Mouse (Mus musculus): Measurements from ENCODE around the gene Haspin. TPM values are rescaled to one million over a fixed set of nuclear protein-coding genes. Genes with fewer than 3 reads are reported as not detected.
"Not testable (repeated sequence)": the region's sequence is repeated elsewhere in the genome, so short reads cannot be mapped to it uniquely, and the experiment has no call there.

Gene Haspin
- polyA plus RNA-seq, 1 experiment from 2014 or later, result 13.1 TPM

DNA sequence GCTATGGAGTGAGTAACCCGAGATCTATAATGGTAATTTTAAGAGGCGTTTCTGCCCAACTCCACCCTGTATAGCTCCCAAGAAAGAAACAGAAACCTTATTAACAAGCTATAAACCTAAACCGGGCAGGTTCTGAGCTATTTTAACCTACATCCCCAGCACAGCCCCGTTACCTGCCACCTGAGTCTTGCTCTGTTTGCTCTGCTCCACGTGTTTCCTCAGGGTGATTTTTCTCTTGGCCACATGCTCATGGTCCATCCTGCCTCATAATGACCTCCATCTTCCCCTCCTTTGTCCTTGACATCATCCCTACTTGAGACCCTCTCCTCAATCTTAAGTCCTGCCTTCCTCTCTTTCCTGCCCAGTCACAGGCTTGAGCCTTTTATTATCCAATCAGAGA, 3.9 kb downstream of the Haspin start:
- Histone ChIP-seq H3K27me3 (no peaks in the 10 kb centered on the region), H3K4me3 (0 out of 2 replicates have a peak overlapping the region, but pooled peaks have one; percentile 4), H3K36me3 (ENCODE audit: poor library complexity, severe bottlenecking) (peaks cover 43% of the 10 kb centered on the region), H3K27ac (no peak overlapping the region), H3K4me1 (peaks cover 38% of the 10 kb centered on the region), H3K9ac (no peak overlapping the region), H3K9me3 (replicated peaks) (no peaks in the 10 kb centered on the region), H3K4me2 (peak overlapping the region; percentile 36)
- ATAC-seq, result no peak
- WGBS, result 93% methylated on average over 5 of the region's 5 CpGs

DNA sequence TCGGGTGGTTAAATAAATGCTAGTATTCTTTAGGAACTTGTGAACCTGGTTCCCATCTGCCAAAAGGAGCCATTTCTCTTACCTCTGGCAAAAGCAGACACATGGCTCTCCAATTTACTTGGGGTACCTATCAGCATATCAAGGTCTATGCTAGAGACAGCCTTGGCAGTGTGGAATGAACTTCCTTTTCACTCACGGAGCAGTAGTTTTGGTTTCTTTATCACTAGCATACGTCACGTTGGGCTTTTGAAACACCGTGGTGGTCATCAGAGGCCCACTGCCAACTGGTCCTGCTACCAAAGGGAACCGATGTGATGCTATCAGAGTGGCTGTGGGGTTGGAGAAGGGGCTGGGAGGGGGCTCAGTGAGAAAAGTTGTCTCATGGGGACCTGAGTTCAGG, 5.1 kb downstream of the Haspin start:
- no peaks in the 10 kb centered on the region for H3K9me3 ChIP-seq (replicated peaks)
- peaks cover 35% of the 10 kb centered on the region for H3K4me1 ChIP-seq
- 96% methylated on average over 6 of the region's 6 CpGs for WGBS
- no peak for ATAC-seq
- H3K4me3 ChIP-seq, result no peak overlapping the region
- no peak overlapping the region for H3K9ac ChIP-seq
- H3K27ac ChIP-seq, result no peak overlapping the region
- H3K4me2 ChIP-seq, result no peak overlapping the region
- H3K27me3 ChIP-seq, result no peaks in the 10 kb centered on the region
- peaks cover 43% of the 10 kb centered on the region for H3K36me3 ChIP-seq (ENCODE audit: poor library complexity, severe bottlenecking)

DNA sequence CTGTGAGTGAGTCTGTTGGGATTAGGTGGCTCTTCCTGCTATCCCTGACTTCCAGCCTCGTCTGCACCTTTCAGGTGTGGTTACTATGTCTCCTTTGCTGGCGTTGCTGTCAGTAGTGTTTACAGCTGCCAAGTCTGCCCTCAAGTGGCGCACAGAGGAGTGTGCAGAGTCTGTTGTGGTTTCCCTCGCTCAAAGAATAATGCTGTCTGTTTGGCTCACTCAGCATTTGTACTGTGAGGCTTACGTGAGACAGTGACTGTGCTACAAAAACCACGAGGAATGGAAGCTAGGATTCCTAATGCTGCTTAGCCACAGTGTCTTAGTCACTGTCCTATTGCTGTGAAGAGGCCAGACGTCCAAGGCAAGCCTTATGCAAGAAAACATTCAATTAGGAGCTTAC, 7.1 kb downstream of the Haspin start:
- H3K4me2 ChIP-seq, result no peak overlapping the region
- H3K4me3 ChIP-seq, result no peak overlapping the region
- 86% methylated on average over 7 of the region's 7 CpGs for WGBS
- no peak overlapping the region for H3K27ac ChIP-seq
- H3K4me1 ChIP-seq, result peaks cover 18% of the 10 kb centered on the region
- no peak overlapping the region for H3K9ac ChIP-seq
- ATAC-seq, result no peak
- no peaks in the 10 kb centered on the region for H3K9me3 ChIP-seq (replicated peaks)
- H3K36me3 ChIP-seq (ENCODE audit: poor library complexity, severe bottlenecking), result peaks cover 48% of the 10 kb centered on the region
- no peaks in the 10 kb centered on the region for H3K27me3 ChIP-seq

DNA sequence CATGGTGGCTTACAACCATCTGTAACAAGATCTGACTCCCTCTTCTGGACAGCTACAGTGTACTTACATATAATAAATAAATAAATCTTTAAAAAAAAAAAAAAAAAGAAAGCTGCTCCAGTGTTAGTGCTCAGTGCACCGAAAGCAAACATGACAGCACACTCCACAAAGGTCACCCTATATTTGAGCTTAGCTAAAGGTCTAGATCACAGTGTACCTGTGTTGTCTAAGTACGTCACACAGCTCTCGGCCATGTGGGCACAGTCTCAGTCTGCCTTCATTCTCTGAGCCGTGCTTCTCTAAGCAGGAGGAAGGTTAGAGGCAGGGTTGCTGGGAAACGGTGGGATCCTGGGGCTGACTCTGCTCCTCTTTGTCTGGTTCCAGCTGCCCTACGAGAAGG, 11.6 kb downstream of the Haspin start:
- no peak overlapping the region for H3K27ac ChIP-seq
- no peak for ATAC-seq
- peaks cover 25% of the 10 kb centered on the region for H3K36me3 ChIP-seq (ENCODE audit: poor library complexity, severe bottlenecking)
- H3K4me1 ChIP-seq, result no peaks in the 10 kb centered on the region
- H3K4me2 ChIP-seq, result no peak overlapping the region
- H3K4me3 ChIP-seq, result no peak overlapping the region
- H3K9me3 ChIP-seq (replicated peaks), result no peaks in the 10 kb centered on the region
- no peak overlapping the region for H3K9ac ChIP-seq
- H3K27me3 ChIP-seq, result no peaks in the 10 kb centered on the region
- 90% methylated on average over 6 of the region's 6 CpGs for WGBS

DNA sequence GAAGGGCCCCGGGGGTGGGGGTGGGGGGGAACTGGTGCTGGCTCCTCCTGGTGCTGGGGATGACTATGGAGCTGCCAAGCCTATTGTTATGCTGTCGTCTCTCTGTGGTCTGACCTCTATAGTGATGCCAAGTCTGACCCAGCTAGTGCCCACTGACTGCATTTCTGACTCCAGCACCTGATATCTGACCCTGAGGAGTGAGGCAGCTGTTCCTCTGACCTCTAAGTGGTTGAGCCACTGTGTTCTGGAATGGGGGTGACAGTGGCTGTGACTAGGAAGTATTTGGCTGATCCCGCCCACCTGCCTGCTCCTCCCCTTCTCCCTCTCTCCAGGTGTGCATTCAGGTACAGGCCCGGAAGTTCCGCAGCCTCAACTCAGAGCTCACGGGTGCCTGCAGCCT, 26.7 kb downstream of the Haspin start:
- ATAC-seq, result no peak
- 0 out of 2 replicates have a peak, but pooled peaks cover 2% of the 10 kb centered on the region for H3K27me3 ChIP-seq
- H3K4me2 ChIP-seq, result no peak overlapping the region
- H3K4me1 ChIP-seq, result no peaks in the 10 kb centered on the region
- WGBS, result 66% methylated on average over 6 of the region's 6 CpGs
- no peaks in the 10 kb centered on the region for H3K9me3 ChIP-seq (replicated peaks)
- no peak overlapping the region for H3K4me3 ChIP-seq
- no peak overlapping the region for H3K27ac ChIP-seq
- no peak overlapping the region for H3K9ac ChIP-seq
- H3K36me3 ChIP-seq (ENCODE audit: poor library complexity, severe bottlenecking), result no peaks in the 10 kb centered on the region

DNA sequence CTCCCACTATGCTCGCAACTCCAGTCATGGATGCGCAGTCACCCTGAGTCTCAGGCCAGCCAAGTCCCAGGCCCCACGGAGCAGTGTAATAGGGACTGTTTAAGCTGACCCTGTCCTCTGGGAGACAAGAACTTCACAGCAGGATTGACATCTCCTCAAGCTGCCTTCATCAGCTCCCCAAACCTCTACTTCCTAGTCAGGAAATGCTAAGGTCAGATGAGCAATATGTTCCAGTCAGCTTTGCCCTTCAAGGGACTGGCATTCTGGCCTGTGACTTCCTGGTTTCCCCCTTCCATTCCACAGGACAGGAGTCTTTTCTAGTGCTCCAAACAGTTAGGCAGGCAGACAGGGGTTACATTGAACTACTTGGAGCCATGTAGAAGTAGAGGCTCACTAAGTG, 28.2 kb downstream of the Haspin start:
- no peak for ATAC-seq
- Histone ChIP-seq H3K27ac (no peak overlapping the region), H3K4me2 (no peak overlapping the region), H3K4me1 (no peaks in the 10 kb centered on the region), H3K9me3 (replicated peaks) (no peaks in the 10 kb centered on the region), H3K27me3 (0 out of 2 replicates have a peak, but pooled peaks cover 2% of the 10 kb centered on the region), H3K36me3 (ENCODE audit: poor library complexity, severe bottlenecking) (no peaks in the 10 kb centered on the region), H3K9ac (no peak overlapping the region), H3K4me3 (no peak overlapping the region)
- 83% methylated on average over 3 of the region's 3 CpGs for WGBS

DNA sequence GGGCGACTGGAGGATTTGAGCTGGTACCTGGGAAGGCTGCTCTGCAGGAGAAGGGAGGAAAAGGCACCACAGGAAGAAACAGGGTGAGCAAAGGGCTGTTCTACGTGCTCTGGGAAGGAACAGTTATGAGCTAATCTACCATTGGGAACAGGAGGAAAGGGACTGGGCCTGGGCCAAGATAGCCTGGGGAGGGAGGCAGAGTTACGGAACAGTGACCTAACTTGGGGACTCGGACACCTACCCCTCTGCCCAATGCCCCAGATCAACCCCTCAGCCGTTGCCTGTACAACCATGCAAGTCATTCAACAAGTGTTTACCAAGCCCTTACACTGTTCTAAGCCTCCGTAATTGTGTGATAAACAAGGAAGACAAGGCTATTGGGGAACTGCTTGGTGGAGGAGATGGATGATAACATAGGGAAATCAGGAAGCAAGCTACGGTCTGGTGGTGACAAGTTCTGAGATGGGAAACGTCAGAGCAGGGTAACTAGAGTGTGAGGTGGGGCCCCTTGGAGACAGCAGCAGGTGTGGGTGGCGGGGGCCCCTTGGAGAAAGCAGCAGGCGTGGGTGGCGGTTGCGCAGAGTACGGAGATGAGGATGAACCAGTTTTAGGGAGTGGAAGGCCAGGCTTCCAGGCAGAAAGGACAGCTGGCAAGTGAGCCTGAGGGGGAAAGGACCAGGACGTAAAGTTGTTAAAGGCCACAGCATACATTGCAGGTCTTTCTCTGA, 29.0 kb downstream of the Haspin start:
- Histone ChIP-seq H3K4me2 (no peak overlapping the region), H3K27me3 (0 out of 2 replicates have a peak, but pooled peaks cover 2% of the 10 kb centered on the region), H3K4me1 (no peaks in the 10 kb centered on the region), H3K9me3 (replicated peaks) (no peaks in the 10 kb centered on the region), H3K4me3 (no peak overlapping the region), H3K27ac (no peak overlapping the region), H3K9ac (no peak overlapping the region), H3K36me3 (ENCODE audit: poor library complexity, severe bottlenecking) (no peaks in the 10 kb centered on the region)
- 82% methylated on average over 14 of the region's 14 CpGs for WGBS
- no peak for ATAC-seq

DNA sequence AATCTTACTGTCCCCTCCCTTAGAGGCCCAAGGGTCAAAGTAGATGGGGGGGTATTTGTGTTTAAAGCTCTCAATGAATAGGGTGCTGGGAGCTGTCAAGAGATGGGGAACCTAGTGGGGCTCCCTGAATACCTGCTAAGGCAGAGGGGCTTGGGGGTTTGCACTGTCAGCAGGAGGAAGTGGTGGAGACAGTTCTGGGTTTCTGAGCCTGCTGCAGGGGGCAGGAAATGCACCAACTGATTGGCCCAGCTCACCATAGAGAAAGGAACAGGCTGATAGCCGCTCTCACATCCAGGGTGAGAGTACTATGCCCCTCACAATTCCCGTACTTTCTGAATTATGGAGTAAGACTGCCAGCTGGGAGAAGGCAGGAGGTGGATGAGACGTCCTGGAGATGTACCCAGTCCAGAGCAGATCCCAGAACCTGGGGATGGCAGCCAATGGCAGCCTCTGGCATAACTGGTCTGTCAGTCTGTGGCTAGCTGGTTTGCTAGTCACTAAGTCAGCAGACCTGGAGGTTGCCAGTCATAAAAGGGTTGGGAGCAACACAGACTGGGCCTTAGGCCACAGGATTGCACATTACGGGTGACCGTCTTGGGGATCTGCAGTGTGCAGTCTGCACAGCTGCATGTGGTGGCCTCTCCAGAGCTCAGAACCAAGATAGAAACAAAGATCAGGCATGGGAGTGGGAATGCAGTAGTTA, 29.7 kb downstream of the Haspin start:
- no peak overlapping the region for H3K4me3 ChIP-seq
- no peak overlapping the region for H3K9ac ChIP-seq
- 76% methylated on average over 5 of the region's 5 CpGs for WGBS
- ATAC-seq, result no peak
- H3K36me3 ChIP-seq (ENCODE audit: poor library complexity, severe bottlenecking), result no peaks in the 10 kb centered on the region
- no peak overlapping the region for H3K4me2 ChIP-seq
- no peaks in the 10 kb centered on the region for H3K4me1 ChIP-seq
- H3K27ac ChIP-seq, result no peak overlapping the region
- no peaks in the 10 kb centered on the region for H3K9me3 ChIP-seq (replicated peaks)
- H3K27me3 ChIP-seq, result 0 out of 2 replicates have a peak, but pooled peaks cover 2% of the 10 kb centered on the region

DNA sequence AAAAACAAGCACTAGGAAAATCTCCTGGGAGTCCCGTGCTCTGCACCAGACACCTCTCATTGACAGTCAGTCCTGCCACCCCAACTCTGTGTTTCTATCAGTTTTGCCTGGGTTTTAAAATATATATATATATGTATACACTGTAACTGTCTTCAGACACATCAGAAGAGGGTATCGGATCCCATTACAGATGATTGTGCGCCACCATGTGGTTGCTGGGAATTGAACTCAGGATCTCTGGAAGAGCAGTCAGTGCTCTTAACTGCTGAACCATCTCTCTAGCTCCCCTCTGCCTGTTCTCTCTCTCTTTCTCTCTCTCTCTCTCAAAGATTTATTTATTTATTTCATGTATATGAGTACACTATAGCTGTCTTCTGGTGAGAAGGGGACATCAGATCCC, 30.7 kb downstream of the Haspin start:
- not testable (repeated sequence) for H3K27me3 ChIP-seq; H3K36me3 ChIP-seq (ENCODE audit: poor library complexity, severe bottlenecking); ATAC-seq; H3K9ac ChIP-seq; H3K27ac ChIP-seq; H3K4me1 ChIP-seq; H3K9me3 ChIP-seq (replicated peaks); H3K4me3 ChIP-seq; H3K4me2 ChIP-seq
- WGBS, result 41% methylated on average over 3 of the region's 3 CpGs

DNA sequence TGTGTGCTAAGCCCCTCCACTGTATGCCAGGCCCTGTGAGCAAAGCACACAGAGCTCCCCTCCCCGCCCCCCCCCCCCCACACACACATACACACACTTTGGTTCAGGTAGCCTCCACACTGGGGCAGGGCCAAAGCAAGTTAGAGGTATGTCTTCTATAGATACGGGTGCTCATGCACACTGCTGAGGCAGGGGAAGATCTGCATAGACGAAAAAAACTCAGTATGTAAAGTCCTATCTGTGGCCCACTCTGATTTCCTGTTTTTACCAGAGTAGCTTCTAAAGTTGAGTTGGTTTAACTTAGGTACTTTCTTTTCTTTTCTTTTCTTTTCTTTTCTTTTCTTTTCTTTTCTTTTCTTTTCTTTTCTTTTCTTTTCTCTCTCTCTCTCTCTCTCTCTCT, 32.8 kb downstream of the Haspin start:
- WGBS, result 63% methylated on average over 3 of the region's 3 CpGs
- H3K9me3 ChIP-seq (replicated peaks), result no peaks in the 10 kb centered on the region
- no peak overlapping the region for H3K27ac ChIP-seq
- no peak overlapping the region for H3K4me2 ChIP-seq
- H3K4me1 ChIP-seq, result peaks cover under 1% of the 10 kb centered on the region; the same call in 1 of the 2 replicates
- no peaks in the 10 kb centered on the region for H3K36me3 ChIP-seq (ENCODE audit: poor library complexity, severe bottlenecking)
- no peak overlapping the region for H3K4me3 ChIP-seq
- H3K27me3 ChIP-seq, result 0 out of 2 replicates have a peak, but pooled peaks cover 2% of the 10 kb centered on the region
- no peak for ATAC-seq
- no peak overlapping the region for H3K9ac ChIP-seq

DNA sequence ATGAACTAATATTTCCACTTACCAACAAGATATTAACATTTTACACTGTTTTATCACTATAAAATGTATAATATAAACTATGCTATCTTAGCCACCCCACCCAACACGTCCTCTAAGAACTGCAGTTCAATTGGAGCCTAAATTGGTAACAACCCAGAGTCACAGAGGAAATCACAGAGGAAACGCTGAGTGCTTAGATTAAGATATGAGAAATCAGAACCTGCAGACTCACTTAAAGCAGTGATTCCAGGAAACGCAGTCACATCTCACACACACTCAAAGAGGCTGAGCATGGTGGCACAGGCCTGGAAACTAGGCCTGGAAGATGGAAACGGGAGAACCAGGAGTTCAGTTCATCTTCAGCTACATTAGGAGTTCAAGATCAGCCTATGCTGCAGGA, 36.8 kb downstream of the Haspin start:
- Histone ChIP-seq H3K9me3 (replicated peaks) (no peaks in the 10 kb centered on the region), H3K9ac (no peak overlapping the region), H3K4me2 (no peak overlapping the region), H3K27me3 (no peaks in the 10 kb centered on the region), H3K36me3 (ENCODE audit: poor library complexity, severe bottlenecking) (no peaks in the 10 kb centered on the region), H3K4me3 (no peak overlapping the region), H3K4me1 (peaks cover 6% of the 10 kb centered on the region; the same call in 1 of the 2 replicates), H3K27ac (no peak overlapping the region)
- 88% methylated on average over 4 of the region's 4 CpGs for WGBS
- ATAC-seq, result no peak

DNA sequence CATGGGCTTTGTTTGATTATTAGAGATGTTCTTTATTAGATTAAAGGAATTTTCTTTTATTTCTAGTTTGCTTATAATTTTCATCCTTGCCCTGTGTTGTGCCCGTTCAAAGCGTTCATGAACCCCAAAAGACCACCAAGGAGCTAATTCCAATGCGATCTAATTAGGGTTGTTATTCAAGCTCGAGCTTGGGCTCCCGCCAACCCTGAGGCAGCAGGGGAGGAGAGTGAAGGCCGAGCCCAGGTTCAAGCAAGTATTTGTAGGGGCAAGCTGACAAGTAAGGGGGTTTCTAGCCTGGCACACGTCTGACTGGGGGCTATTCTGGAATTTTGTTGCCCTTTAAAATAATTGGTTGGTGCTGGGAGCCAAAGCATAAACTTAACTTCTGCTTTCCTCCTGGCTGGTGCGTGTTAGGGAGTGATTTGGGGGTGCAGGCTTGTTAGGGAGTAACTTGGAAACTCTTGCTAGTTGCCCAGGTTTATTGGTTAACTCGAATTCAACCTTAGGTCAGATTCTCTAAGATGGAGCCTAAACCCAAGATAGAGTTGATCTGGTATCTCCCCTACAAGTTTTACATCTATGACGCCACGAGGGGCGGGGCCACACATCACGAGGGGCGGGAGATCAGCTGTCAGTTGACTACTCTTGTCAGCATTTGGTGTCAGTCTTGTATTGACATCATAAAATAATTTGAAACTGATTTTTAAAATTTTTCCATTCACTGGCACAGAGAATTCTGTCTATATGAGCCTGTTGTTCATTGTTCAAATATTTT, 37.9 kb downstream of the Haspin start:
- H3K4me2 ChIP-seq, result no peak overlapping the region
- no peak for ATAC-seq
- no peaks in the 10 kb centered on the region for H3K36me3 ChIP-seq (ENCODE audit: poor library complexity, severe bottlenecking)
- no peaks in the 10 kb centered on the region for H3K27me3 ChIP-seq
- no peak overlapping the region for H3K9ac ChIP-seq
- no peaks in the 10 kb centered on the region for H3K9me3 ChIP-seq (replicated peaks)
- H3K27ac ChIP-seq, result no peak overlapping the region
- no peak overlapping the region for H3K4me3 ChIP-seq
- peaks cover 6% of the 10 kb centered on the region; the same call in 1 of the 2 replicates for H3K4me1 ChIP-seq
- 50% methylated on average over 14 of the region's 14 CpGs for WGBS
